Mouse (Mus musculus) adrenal gland, postnatal 14 days (tissue): Measurements from ENCODE around the gene Tifa. TPM values are rescaled to one million over a fixed set of nuclear protein-coding genes. Genes with fewer than 3 reads are reported as not detected.

Experiments
- DNase-seq: peaks from one replicate; pipeline ENCODE4 v3.0.0; 2021; ENCODE audit warnings: mixed read lengths
- total RNA-seq: library from RNA; stranded (reverse); gene quantifications from 2 replicates; pipeline ENCODE4 v1.2.3, GENCODE M21; 2021

The Tifa gene
- total RNA-seq, 1 experiment from 2014 or later, result 3.0 TPM

- DNase-seq, result no peak
These were observed 2.6 kb upstream of the Tifa start for GRCm38 (mm10) chr3:127787032-127787431.

DNA sequence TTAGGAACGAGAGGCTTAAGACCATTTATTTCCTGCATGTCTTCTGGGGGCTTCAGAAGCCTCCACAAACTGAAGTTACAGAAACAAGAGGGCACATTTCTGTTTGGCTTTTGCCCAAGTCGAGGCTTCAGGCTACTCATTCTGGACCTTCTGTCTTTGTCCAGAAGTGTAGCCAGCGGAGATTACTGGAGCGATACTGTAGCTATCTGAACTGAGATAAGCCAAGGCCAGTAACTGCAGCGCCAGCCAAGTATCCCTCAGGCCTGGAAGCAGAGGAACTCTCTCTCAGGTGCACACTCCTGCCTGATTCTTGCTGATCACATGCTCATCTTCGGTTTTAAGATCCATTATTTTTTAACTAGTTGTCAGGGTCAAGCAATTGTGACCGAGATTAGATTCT, 1.6 kb upstream of the Tifa start:
- peak; percentile 13 for DNase-seq

DNA sequence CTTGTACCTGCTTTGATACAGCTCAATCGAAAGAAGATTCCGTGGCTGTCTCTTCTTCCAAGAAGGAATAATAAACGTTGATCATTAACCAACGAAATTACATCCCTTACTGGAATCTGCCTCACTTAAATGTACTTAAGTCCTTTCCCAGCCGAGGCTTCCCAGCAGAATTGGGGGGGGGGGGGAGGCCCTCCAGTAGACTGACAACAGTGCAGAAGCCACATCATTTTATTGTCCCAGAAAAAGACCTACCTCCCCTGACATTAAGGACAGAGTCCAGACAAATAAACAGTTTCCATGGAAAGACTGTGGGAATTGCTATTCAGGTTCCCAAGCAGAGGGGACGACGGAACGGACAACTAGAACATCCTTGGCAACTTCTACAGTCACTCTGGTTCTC, 686 bp upstream of the Tifa start:
- no peak for DNase-seq

DNA sequence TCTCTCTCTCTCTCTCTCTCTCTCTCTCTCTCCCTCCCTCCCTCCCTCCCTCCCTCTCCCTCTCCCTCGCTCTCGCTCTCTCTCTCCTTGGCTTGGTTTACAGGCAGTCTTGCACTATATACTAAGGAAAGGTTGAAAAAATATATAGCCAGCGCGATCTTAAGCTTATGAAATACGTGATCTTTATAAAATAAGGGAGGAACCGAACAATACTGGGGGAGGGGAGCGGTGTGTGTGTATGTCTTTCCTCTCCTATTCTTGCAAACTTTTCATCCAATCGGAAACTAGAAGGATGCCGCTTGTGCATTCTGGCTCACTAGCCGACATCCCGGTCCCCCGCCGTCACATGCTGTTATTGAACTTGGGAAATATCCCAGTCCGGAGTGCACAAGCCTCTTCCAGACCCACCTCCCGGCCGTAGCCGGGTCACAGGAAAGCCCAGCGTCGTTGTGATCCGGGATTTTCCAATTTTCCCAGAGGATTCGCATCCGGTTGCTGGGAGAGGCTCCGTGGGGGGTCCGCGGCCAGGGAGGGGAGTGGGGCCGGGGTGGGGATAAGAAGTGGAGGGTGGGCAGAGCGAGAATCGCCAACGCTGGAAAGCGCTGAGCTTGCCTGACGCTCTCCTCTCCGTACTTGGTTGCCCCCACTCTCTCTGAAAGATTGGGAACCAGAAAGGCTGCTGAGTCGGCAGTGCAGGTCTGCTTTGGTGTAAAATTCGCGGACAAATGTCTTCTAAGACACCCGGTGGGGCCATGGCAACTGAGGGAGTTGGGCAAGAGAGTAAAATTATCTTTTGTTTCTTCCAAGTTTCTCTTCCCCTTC, 840 bp downstream of the Tifa start:
- peak; percentile 62 for DNase-seq

DNA sequence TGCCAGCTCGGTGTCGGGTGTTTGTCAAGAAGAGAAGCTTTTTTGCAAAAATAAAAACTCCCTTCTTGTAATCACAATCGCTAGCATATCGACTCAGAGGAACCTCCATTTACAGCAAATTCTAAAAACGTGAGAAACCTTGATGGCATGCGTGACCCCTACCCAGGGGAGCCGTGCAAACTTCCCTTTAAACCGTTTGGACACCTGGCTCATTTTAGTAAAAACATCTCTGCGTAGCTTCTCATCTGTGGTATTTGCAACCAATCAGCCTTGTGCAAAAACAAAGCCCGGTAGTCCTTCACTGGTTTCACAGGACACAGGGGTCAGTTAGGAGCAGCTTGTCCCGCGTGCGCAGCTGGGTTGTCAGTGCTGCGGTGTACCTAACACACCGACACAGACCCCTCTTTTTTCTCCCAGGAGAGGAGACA, 1.5 kb downstream of the Tifa start:
- DNase-seq, result no peak

GRCm38 (mm10) chr3:127791595-127792561, 2.3 kb downstream of the Tifa start:
- DNase-seq, result no peak

DNA sequence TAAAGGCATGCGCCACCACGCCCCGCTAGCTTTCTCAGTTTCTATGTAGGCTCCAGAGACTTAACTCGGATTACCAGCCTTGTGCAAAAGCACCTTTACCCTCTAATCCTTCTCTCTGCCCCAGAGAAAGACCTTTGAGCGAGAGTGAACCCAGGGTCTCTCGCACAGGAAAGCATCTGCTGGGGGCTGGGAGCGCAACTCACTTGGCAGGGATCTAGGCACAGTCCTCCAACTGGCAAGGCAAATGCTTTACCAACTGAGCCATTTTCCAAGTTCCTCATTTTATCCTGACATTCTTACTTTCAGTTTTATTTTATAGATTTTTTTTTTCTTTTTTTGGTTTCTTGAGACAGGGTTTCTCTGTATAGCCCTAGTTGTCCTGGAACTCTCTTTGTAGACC, 3.4 kb downstream of the Tifa start:
- no peak for DNase-seq

- no peak for DNase-seq
These were observed 6.2 kb downstream of the Tifa start for GRCm38 (mm10) chr3:127795762-127796161.

- no peak for DNase-seq
These were observed 6.7 kb downstream of the Tifa start for GRCm38 (mm10) chr3:127796271-127796670.

- no peak for DNase-seq
These were observed 11.6 kb downstream of the Tifa start for GRCm38 (mm10) chr3:127801162-127801561.

DNA sequence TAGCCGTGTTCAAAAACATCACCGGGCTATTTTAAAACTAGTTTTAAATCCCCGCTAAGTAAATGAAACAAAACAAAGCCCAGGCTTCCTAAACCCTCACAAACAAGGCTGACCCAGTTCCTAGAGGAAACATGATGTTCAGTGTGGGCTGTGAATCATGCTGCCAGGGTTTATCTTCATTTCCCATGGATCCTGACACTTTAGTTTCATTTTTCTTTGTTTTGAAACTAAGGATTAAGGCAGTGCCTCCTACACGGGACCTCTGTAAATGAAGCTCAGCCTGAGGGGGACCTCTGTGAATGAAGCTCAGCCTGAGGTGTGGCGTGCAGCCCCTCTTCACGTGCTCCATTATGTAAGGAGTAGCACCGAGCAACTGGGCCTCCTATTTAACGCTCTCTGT, 13.2 kb downstream of the Tifa start:
- DNase-seq, result peak; percentile 33

- DNase-seq, result no peak
These were observed 14.8 kb downstream of the Tifa start for GRCm38 (mm10) chr3:127804439-127804838.

DNA sequence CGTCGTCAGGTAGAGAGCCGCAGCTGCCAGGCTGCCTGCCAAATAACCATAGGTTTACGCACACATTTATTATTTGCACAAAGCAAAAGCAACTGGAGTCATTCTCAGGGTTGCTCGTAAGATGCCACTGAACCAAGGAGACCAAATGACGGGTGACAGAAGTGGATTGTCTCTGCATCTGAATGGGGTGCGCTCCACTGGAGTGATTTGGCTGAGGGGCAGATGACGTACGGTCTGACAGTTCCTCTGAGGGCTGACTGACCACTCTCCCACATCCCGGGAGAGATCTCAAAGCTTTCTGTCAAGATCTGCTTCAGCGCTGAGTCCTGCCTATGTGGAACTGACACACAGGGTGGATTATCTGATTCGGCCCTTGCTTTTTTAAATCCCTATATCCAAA, 15.5 kb downstream of the Tifa start:
- DNase-seq, result no peak

- no peak for DNase-seq
These were observed 16.4 kb downstream of the Tifa start for GRCm38 (mm10) chr3:127805991-127806390.

DNA sequence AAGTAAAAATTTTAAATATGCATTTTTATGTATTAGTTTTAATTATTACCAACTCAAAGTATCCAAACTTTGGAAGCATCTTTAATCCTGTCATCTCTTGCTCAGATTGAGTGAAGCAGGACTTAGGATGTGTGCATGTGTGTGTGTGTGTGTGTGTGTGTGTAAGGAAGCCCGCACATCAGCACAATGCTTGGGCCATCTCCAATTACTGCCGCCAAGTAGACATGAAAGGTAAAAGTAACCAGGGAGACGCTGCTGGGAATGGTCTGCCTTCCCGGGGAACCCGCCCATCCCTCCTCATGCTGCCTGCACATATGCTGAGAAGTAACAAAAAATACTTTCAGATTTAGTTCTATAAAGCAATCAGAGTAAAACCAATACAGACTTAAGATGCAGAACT, 18.2 kb downstream of the Tifa start:
- no peak for DNase-seq

DNA sequence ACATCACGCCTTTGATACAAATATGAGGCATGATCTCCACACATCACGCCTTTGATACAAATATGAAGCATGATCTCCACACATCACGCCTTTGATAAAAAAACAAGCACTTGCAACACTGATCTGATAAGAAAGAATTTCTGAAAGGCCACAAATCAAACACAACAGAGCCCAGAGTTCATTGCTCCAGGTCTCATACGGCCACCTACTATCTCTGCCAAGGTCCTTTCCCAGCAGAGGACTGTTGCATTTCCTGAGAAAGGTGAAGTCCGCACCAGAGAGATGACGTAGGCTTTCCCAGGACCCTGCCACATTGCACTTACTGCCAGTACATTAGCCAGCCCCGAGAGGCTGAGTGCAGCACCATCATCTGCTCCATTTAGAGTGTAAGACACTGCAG, 19.5 kb downstream of the Tifa start:
- no peak for DNase-seq

DNA sequence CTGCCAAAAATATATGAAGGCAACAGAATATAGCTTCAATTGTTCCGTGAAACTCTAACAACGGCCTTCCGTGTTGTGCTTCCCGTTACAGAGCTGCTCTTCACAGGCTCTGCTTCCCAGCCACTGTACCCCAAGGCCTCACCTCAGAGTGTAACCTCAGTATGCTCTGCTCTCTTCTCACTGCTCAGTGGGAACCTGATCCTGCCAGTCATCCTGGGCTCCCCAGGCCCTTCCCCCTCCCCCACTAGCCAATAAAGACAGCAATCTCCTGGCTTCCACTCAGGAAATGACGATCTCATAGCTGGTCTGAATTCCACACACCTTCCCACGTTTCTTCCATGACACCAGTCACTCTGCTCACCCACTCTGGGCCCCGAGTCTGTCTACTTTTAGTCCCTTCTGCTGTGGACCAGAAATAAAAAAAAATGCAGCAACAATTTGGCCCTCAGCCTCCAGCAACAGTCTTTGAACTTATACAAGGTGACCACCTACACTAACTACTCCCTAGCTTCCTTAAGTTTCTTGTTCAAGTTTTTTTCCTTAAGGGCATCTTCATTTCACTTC, 27.6 kb downstream of the Tifa start:
- no peak for DNase-seq

GRCm38 (mm10) chr3:127818694-127819663, 29.4 kb downstream of the Tifa start:
- DNase-seq, result no peak

- no peak for DNase-seq
These were observed 30.8 kb downstream of the Tifa start for GRCm38 (mm10) chr3:127820400-127820799.

GRCm38 (mm10) chr3:127821209-127821608, 31.6 kb downstream of the Tifa start:
- no peak for DNase-seq
